Mouse (Mus musculus): ENCODE measurements at regions not wholly inside any gene's neighbourhood (a gene's known extent, or its start where the extent isn't known, plus 50 kb on each side); places are given as distances from the start of the nearest gene placed in this dataset.

DNA sequence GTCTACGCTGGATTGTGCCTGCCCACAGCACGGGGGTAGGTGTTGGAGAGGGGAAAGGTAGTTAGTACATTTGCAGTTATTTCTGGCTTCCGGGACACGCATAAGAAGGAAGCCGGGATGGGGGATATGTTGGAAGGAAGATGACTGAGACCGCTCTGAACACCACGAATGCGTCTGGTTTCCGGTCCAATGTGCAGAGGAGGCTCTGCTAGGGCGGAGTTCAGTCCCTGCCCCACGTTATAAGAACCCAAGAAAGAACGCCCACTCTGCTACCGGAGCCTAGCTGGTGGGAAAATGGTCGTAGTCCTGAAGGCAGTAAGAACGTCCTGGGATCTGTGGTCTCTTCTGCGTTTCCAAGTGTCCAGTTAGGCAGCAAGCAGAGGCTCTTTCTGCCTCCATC is 104.1 kb downstream of the Sox9 start:
- no peak for DNase-seq (ENCODE audit: low read depth)

DNA sequence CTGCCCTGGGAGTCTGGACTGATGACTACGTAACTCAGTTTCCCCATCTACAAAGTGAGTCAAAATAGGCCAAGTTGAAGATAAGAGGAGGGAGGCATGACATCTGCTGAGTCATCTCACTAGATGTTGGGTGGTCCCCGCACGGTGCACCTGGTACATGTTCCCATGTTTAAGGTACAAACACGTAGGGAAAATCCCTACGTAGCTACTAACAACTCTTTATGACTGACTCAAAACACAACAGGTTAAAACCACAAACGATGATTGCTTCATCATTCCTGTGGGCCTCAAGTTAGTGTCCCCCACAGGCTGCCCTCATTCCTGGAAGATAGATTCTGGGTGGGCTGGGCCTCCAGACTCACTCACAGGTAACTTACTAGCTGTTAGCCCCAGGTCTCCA is 107.7 kb downstream of the Sox9 start:
- no peak for DNase-seq (ENCODE audit: low read depth)

DNA sequence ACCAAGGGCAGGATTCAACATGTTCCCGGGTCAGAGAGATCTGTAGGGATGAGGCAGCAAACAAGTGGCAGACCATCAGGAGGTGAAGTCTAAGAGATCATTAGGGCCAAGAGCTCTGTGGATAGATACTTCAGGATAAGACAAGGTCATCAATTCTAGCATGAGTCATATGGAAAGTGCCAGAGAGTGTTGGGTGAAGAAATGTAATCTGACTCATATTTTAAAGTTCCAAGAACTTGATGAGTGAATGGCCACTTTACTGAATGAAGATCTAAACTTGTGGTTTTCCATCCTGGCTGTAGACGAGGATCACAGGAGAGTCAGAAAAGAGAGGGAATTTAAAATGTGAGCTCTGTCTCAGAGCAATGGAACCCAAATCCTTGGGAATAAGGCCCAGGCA is 115.6 kb downstream of the Sox9 start:
- DNase-seq (ENCODE audit: low read depth) = no peak

DNA sequence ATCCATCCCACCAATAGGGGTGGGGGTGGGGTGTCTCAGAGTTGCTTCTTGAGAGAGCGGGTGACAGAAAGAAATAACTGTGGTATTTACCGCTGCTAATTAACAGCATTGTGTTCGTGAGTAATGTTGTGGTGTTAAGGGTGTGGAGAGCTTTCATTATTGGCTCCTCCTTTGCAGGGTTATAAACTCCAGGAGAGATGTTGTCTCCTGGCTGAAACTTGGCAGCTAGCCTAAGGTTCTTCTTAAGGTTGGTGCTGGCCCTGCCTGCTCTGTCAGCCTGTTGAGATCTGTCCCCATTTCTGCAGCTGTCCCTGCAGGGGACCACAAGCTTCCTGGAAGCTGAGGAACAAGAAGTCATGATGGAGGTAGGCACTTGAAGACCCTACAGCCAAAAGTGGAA is 120.6 kb downstream of the Sox9 start:
- no peak for DNase-seq (ENCODE audit: low read depth)

- DNase-seq (ENCODE audit: low read depth) = no peak
These were observed 128.3 kb downstream of the Sox9 start for GRCm38 (mm10) chr11:112910309-112910708.

DNA sequence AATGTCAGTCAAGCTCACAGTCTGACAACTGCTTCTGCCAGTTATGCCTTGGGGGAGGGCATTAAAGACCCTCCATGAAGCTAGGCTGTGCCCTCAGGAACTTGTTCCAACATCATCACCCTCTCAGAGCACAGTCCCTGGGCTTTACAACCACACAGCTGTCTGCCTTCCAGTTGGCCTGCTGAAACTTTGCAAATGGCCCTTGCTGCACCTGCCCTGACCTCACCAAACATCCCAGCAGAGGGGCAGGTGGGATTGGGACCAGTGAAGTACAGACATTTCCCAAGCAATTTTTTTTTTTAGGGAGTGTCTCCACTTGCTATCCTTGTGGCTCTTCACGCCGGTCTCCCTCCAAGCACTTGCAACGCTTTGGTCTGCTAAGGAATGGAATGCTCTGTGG is 130.9 kb downstream of the Sox9 start:
- DNase-seq (ENCODE audit: low read depth) = no peak

DNA sequence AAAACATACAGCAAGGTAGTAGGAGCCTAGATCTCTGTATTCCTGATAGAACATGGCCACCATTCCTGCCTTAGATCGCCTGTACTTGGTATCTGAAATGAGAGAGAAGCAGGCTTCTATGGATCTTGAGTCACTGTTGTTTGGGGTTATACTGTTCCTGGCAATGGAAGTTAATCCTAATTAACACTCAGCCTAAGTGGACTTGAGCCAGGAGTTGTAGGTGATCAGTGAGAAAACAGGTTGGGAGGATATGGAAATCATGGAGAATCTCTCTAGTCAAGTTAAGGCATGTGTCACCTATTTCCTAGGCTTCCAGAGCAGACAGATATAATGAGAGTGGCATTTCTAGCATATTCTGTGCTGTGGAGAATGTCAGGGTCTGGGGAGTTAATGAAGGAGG is 134.9 kb downstream of the Sox9 start:
- no peak for DNase-seq (ENCODE audit: low read depth)

DNA sequence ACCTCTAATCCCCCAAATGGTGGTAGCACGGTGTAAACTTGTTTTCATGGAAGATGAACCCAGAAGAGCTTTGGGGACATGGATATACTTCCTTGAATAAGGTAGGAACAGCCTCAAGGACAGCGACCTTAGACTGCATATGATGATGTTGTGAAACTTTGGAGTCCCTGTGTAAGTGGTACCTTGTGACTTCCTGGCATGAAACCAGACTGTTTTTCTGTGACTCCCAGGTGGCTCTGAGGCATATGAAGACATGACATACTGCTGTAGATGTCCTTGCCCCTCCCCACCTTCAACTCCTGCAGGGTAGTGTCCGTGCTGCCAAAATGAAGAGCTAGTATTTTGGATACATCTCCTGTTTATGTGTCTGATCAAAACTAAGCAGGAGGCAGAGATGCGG is 138.1 kb downstream of the Sox9 start:
- no peak for DNase-seq (ENCODE audit: low read depth)

GRCm38 (mm10) chr11:112924577-112924976 is 142.6 kb downstream of the Sox9 start:
- DNase-seq (ENCODE audit: low read depth) = no peak

DNA sequence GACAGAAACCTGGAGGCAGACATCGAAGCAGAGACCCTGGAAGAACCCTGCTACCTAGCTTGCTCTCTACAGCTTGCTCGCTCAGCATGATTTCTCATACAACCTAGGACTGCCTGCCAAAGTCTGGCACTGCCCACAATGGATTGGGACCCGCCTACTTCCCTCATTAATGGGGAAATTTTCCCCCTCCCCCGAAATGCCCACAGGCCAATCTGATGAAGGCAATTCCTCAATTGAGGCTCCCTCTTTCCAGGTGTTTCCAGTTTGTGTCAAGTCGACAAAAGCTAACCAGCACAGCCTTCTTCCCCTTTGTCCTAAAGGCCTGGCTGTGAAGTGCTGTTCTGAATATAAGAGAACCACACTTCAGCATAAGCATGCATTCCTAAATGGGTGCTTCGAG is 143.1 kb downstream of the Sox9 start:
- no peak for DNase-seq (ENCODE audit: low read depth)

DNA sequence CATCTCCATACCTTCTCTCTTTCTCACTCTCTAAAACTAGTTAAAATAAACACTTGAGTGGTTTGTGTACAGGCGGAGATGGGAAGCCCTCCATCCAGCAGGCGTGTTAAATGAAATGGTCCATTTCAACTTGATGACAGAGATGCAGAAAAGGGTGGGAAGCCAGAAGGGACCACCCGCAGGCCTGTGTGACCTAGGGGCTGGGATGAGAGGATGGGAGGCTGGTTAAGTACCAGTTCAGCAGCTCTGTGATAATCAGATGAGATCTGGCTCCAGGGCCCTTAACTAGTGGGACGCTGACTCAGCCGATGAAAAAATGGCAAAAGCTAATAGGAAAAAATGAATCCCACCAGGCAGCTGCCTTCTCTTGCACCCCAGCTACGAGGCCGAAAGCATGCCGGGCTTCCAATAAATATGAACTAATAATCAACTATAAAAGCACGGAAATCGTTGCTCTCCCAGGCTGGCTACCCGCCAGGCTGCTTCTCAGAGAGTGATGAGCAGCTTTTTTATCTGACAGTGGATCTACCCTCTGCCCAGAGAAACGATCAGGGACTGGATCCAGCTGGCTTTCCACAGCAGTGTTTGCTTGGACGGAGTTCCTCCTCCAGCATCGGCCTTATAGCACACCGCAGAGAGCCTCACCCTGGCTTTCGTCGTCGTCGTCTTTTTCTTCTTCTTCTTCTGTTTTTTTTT is 144.5 kb downstream of the Sox9 start:
- DNase-seq (ENCODE audit: low read depth) = no peak

DNA sequence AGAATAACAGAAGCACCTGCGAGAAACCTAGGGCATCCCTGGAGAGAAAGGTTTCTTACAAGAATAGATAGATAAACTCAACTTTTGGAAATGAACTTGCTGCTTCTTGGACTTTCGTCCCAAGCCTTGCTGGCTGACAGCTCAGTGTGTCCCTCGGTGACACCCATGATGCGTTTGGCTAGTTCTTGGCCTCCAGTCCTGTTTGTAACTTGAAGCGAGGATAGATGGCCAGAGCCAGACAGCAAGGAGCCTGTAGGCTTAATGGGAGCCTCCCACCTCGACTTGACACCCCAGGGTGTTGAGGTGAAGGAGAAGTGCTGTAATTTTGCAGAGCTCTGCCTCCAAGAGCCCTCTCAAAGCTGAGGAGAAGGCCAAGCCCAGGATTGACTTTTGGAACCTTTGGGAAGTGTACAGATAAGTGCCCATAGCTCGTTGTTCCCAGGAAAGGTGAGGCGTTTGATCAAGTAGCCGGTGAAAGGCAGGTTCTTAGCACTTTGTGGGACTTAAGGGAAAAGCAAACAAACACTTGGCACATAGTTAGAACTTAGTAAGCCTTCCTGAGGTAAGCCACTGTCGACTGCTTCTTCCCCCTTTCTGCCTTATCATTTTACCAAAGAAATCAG is 148.3 kb downstream of the Sox9 start:
- no peak for DNase-seq (ENCODE audit: low read depth)

GRCm38 (mm10) chr11:112938035-112938434 is 156.0 kb downstream of the Sox9 start:
- DNase-seq (ENCODE audit: low read depth) = no peak

DNA sequence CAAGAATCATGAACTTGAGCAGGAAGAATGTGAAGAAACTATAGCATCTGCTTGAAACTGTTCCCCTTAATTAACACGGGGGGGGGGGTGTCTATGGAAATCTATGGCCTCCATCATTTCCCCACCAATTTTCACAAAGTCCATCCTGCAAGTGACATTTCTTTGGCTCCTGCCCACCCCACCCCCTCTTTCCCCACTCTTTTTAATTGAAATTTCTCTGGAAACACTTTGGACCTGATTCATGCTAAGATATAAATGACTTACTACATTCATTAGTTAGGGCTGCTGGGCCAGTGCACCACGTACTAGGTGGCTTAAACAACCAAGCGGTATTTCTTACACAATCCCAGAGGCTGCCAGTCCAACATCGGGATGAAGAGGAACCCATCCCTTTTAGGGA is 169.4 kb downstream of the Sox9 start:
- DNase-seq (ENCODE audit: low read depth) = no peak

DNA sequence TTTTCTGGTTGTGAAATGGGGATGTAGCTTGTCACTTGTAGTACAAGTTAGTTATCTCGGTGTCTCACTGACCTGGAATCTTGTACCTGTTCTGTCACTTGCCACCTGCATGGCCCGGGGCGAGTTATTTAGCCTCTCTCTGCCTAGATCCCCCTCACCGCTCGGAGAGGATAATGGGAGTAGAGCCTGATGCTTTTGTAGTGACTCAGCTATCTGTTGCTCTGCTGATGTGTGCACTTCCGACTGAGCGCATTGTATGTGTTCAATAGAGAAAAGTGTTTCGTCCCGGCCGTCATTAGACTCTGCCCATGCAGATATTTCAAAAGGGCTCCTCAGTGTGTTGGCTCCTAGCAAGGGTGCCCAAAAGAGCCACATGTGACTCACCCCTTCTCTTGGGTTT is 170.3 kb downstream of the Sox9 start:
- DNase-seq (ENCODE audit: low read depth) = no peak

GRCm38 (mm10) chr11:112953491-112953890 is 171.5 kb downstream of the Sox9 start:
- DNase-seq (ENCODE audit: low read depth) = no peak

DNA sequence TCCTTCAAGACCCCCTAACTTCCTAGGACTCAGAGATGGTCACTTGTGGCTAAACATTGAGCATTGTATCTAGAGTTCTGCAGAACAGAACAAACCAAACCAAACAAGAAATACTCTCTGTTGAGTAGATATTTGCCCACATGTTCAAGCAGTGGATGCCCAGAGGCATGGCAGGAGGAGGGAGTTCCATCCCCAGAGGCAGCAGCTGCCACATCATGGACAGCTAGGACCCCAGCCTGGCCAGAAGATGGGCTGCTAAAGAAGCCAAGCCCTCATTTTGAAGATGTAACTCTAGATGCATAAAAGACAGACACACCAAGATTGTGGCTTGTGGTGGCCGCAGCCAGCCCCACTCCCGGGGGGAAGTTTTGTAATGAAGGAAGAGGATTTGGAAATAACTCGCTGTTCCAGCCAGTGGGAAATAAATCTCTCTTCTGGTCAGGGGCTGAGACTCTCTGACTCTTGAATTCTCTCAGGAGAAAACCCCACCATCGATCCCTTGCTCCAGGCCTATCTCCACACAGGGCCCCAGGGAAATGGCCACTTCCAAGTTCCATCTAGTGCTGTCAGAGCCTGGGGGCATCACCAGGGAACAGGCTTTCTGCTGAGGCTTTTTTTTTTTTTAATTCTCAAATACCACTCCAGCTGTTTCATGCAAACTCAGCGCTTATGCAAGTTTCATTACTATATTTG is 174.9 kb downstream of the Sox9 start:
- DNase-seq (ENCODE audit: low read depth) = no peak

- DNase-seq (ENCODE audit: low read depth) = no peak
These were observed 177.6 kb downstream of the Sox9 start for GRCm38 (mm10) chr11:112959609-112960008.

DNA sequence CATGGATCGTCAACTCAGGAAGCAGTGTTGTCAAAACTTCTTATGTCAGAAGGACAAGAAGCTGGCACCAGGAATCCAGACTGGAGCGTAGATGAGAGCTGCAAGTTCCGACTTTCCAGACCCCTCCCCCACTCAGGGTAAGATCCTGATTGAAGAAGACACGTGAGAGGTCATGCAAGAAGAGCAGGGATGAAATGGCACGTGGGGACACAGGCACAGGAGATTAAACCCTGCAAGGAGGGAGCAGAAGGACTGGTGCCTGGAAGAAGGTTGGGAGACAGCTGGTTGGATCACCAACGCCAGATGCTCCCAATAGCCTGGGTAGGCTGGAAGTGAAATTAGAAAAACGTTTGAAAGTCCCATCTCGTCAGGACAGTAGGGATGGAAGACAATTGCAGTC is 191.3 kb downstream of the Sox9 start:
- no peak for DNase-seq (ENCODE audit: low read depth)

DNA sequence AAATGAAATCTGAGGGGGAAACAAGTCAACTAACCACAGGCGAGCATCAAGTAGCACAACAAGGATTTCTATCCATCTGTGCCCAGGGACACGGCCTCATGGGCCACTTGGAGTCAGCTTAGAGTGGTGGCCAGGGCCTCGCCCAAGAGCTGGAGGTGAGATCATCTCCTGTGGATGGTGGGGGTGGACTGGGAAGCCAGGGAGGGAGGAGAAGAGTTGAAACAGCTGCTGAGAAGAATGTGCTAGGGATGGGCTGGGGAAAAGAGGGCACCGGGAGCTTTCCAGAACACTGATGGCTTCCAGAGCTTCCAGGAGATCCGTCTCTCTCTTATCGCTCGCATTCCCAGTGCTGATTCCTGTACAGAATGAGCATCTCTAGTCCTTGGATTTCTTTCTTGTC is 192.9 kb downstream of the Sox9 start:
- no peak for DNase-seq (ENCODE audit: low read depth)

DNA sequence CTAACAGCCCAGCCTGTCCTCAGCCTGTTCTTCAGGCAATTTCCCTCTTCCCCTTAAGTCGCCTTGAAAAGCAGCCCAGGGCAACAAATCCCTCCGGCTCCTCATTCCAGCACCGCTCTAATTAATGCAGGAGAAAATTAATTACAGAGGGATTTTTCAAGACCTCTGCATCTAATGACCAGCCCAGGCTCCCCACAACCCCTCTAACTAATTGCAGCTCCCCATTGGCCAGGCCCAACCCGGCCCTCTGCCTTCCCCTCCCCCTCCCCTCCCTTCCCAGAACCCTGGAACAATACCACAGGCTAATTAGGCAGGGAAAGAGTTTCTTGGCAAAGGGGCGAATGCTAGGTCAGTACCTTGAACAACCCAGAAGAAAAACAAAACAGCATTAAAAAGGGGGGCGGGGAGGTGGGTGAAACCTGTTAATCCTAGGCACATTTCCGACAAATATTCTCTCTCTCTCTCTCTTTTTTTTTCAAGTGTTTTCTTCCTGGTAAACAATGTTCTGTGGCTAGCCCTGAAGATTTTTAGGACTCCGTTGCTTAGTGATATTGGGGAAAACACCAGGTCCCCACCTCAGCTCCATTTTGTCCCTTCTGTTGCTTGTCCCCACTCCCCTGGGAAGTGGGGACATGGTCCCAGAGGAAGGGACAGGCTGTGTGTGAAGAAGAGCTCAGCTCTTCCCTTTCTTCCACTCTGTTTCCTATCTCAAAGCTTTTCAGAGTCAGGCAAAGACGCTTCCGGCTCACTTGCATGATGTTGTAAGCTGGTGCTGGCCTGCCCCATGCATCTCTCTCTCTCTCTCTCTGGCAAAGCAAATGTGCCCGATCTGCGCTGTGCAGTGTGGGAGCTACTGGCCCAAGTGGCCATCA is 195.1 kb downstream of the Sox9 start:
- no peak for DNase-seq (ENCODE audit: low read depth)

GRCm38 (mm10) chr11:112978884-112979283 is 196.9 kb downstream of the Sox9 start:
- DNase-seq (ENCODE audit: low read depth) = no peak

DNA sequence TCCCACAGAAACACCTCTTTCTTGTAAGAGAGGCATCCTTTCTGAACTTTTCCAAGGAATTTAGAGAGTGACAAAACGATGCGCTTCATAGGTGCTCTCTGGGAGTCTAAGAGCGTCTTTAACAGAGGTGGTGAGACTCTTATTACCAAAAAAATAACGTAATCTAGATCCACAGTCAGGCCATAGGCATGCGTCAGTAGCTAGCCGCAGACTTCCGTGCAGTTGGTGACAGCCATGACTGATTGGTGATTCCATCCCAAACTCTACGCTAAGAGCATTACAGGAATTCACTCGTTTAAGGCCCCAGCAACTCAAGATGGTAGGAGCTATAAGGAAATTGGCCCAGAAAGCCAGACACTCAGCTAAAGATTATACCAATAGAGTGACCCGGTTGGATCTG is 197.4 kb downstream of the Sox9 start:
- no peak for DNase-seq (ENCODE audit: low read depth)

Data from c-Kit-positive CD71-positive TER-119-negative erythroid progenitor cells, embryonic 14.5 days (primary cell).